Mouse (Mus musculus): ENCODE measurements around the gene Taf4. TPM values are rescaled to one million over a fixed set of nuclear protein-coding genes. Genes with fewer than 3 reads are reported as not detected.

Gene Taf4
- polyA plus RNA-seq, 1 experiment = 26.4 TPM

GRCm38 (mm10) chr2:179989098-179989497 lies 12.7 kb upstream of the Taf4 start:
- no peaks in the 10 kb centered on the region for H3K27me3 ChIP-seq (ENCODE audit: control insufficient read depth, insufficient read depth, low read length, poor library complexity, severe bottlenecking)
- no peak overlapping the region for H3K4me3 ChIP-seq (ENCODE audit: low read depth, low read length)
- no peaks in the 10 kb centered on the region for H3K36me3 ChIP-seq (ENCODE audit: control insufficient read depth, insufficient read depth, low read length, poor library complexity, severe bottlenecking)
- TF ChIP-seq CTCF (IDR thresholded peaks at IDR 0.05; ENCODE audit: low read depth, low read length) (no peak), POLR2A (IDR thresholded peaks at IDR 0.05; ENCODE audit: insufficient read depth, low read length) (no peak), EP300 (IDR thresholded peaks at IDR 0.05; ENCODE audit: insufficient read depth, low read depth, low read length) (no peak)
- H3K27ac ChIP-seq (ENCODE audit: insufficient read depth, low read length) = no peak overlapping the region
- H3K9ac ChIP-seq (ENCODE audit: low read depth, poor library complexity, severe bottlenecking) = no peak overlapping the region
- H3K4me1 ChIP-seq (ENCODE audit: control insufficient read depth, insufficient read depth, low read length) = no peaks in the 10 kb centered on the region
- H3K9me3 ChIP-seq (replicated peaks; ENCODE audit: control insufficient read depth, insufficient read depth, low read length, poor library complexity, severe bottlenecking) = no peaks in the 10 kb centered on the region

- H3K4me1 ChIP-seq (ENCODE audit: control insufficient read depth, insufficient read depth, low read length) = no peaks in the 10 kb centered on the region
- H3K4me3 ChIP-seq (ENCODE audit: low read depth, low read length) = no peak overlapping the region
- H3K9ac ChIP-seq (ENCODE audit: low read depth, poor library complexity, severe bottlenecking) = no peak overlapping the region
- no peaks in the 10 kb centered on the region for H3K9me3 ChIP-seq (replicated peaks; ENCODE audit: control insufficient read depth, insufficient read depth, low read length, poor library complexity, severe bottlenecking)
- H3K27ac ChIP-seq (ENCODE audit: insufficient read depth, low read length) = no peak overlapping the region
- TF ChIP-seq CTCF (IDR thresholded peaks at IDR 0.05; ENCODE audit: low read depth, low read length) (no peak), POLR2A (IDR thresholded peaks at IDR 0.05; ENCODE audit: insufficient read depth, low read length) (no peak), EP300 (IDR thresholded peaks at IDR 0.05; ENCODE audit: insufficient read depth, low read depth, low read length) (no peak)
- no peaks in the 10 kb centered on the region for H3K27me3 ChIP-seq (ENCODE audit: control insufficient read depth, insufficient read depth, low read length, poor library complexity, severe bottlenecking)
- no peaks in the 10 kb centered on the region for H3K36me3 ChIP-seq (ENCODE audit: control insufficient read depth, insufficient read depth, low read length, poor library complexity, severe bottlenecking)
Observed at GRCm38 (mm10) chr2:179986437-179987022, 10.1 kb upstream of the Taf4 start.

GRCm38 (mm10) chr2:179985695-179986094 lies 9.2 kb upstream of the Taf4 start:
- H3K4me3 ChIP-seq (ENCODE audit: low read depth, low read length) = no peak overlapping the region
- TF ChIP-seq POLR2A (IDR thresholded peaks at IDR 0.05; ENCODE audit: insufficient read depth, low read length) (no peak), EP300 (IDR thresholded peaks at IDR 0.05; ENCODE audit: insufficient read depth, low read depth, low read length) (no peak), CTCF (IDR thresholded peaks at IDR 0.05; ENCODE audit: low read depth, low read length) (no peak)
- H3K36me3 ChIP-seq (ENCODE audit: control insufficient read depth, insufficient read depth, low read length, poor library complexity, severe bottlenecking) = no peaks in the 10 kb centered on the region
- H3K4me1 ChIP-seq (ENCODE audit: control insufficient read depth, insufficient read depth, low read length) = no peaks in the 10 kb centered on the region
- H3K9me3 ChIP-seq (replicated peaks; ENCODE audit: control insufficient read depth, insufficient read depth, low read length, poor library complexity, severe bottlenecking) = no peaks in the 10 kb centered on the region
- no peak overlapping the region for H3K9ac ChIP-seq (ENCODE audit: low read depth, poor library complexity, severe bottlenecking)
- H3K27me3 ChIP-seq (ENCODE audit: control insufficient read depth, insufficient read depth, low read length, poor library complexity, severe bottlenecking) = no peaks in the 10 kb centered on the region
- no peak overlapping the region for H3K27ac ChIP-seq (ENCODE audit: insufficient read depth, low read length)

- Histone ChIP-seq H3K27ac (ENCODE audit: insufficient read depth, low read length) (no peak overlapping the region), H3K36me3 (ENCODE audit: control insufficient read depth, insufficient read depth, low read length, poor library complexity, severe bottlenecking) (no peaks in the 10 kb centered on the region), H3K27me3 (ENCODE audit: control insufficient read depth, insufficient read depth, low read length, poor library complexity, severe bottlenecking) (no peaks in the 10 kb centered on the region), H3K9me3 (replicated peaks; ENCODE audit: control insufficient read depth, insufficient read depth, low read length, poor library complexity, severe bottlenecking) (no peaks in the 10 kb centered on the region), H3K4me3 (ENCODE audit: low read depth, low read length) (no peak overlapping the region), H3K4me1 (ENCODE audit: control insufficient read depth, insufficient read depth, low read length) (no peaks in the 10 kb centered on the region), H3K9ac (ENCODE audit: low read depth, poor library complexity, severe bottlenecking) (no peak overlapping the region)
- no peak for TF ChIP-seq EP300 (IDR thresholded peaks at IDR 0.05; ENCODE audit: insufficient read depth, low read depth, low read length)
- no peak for TF ChIP-seq CTCF (IDR thresholded peaks at IDR 0.05; ENCODE audit: low read depth, low read length)
Observed at GRCm38 (mm10) chr2:179984830-179985229, 8.4 kb upstream of the Taf4 start.

- H3K27ac ChIP-seq (ENCODE audit: insufficient read depth, low read length) = no peak overlapping the region
- H3K9me3 ChIP-seq (replicated peaks; ENCODE audit: control insufficient read depth, insufficient read depth, low read length, poor library complexity, severe bottlenecking) = no peaks in the 10 kb centered on the region
Observed at GRCm38 (mm10) chr2:179982715-179983114, 6.3 kb upstream of the Taf4 start.

GRCm38 (mm10) chr2:179980616-179981015 lies 4.2 kb upstream of the Taf4 start:
- H3K27ac ChIP-seq (ENCODE audit: insufficient read depth, low read length) = no peak overlapping the region
- no peak overlapping the region for H3K4me3 ChIP-seq (ENCODE audit: low read depth, low read length)
- no peaks in the 10 kb centered on the region for H3K4me1 ChIP-seq (ENCODE audit: control insufficient read depth, insufficient read depth, low read length)
- no peak overlapping the region for H3K9ac ChIP-seq (ENCODE audit: low read depth, poor library complexity, severe bottlenecking)
- TF ChIP-seq POLR2A (IDR thresholded peaks at IDR 0.05; ENCODE audit: insufficient read depth, low read length) (no peak), EP300 (IDR thresholded peaks at IDR 0.05; ENCODE audit: insufficient read depth, low read depth, low read length) (no peak), CTCF (IDR thresholded peaks at IDR 0.05; ENCODE audit: low read depth, low read length) (no peak)
- H3K27me3 ChIP-seq (ENCODE audit: control insufficient read depth, insufficient read depth, low read length, poor library complexity, severe bottlenecking) = no peaks in the 10 kb centered on the region
- H3K36me3 ChIP-seq (ENCODE audit: control insufficient read depth, insufficient read depth, low read length, poor library complexity, severe bottlenecking) = no peaks in the 10 kb centered on the region
- no peaks in the 10 kb centered on the region for H3K9me3 ChIP-seq (replicated peaks; ENCODE audit: control insufficient read depth, insufficient read depth, low read length, poor library complexity, severe bottlenecking)

More at GRCm38 (mm10) chr2:179982715-179983114, 6.3 kb upstream of the Taf4 start:
- Histone ChIP-seq H3K36me3 (ENCODE audit: control insufficient read depth, insufficient read depth, low read length, poor library complexity, severe bottlenecking) (no peaks in the 10 kb centered on the region), H3K4me3 (ENCODE audit: low read depth, low read length) (no peak overlapping the region), H3K9ac (ENCODE audit: low read depth, poor library complexity, severe bottlenecking) (no peak overlapping the region), H3K27me3 (ENCODE audit: control insufficient read depth, insufficient read depth, low read length, poor library complexity, severe bottlenecking) (no peaks in the 10 kb centered on the region), H3K4me1 (ENCODE audit: control insufficient read depth, insufficient read depth, low read length) (no peaks in the 10 kb centered on the region)
- TF ChIP-seq EP300 (IDR thresholded peaks at IDR 0.05; ENCODE audit: insufficient read depth, low read depth, low read length) (no peak), POLR2A (IDR thresholded peaks at IDR 0.05; ENCODE audit: insufficient read depth, low read length) (no peak), CTCF (IDR thresholded peaks at IDR 0.05; ENCODE audit: low read depth, low read length) (no peak)

All from ES-Bruce4 (cell line).